Mouse (Mus musculus): ENCODE results near the gene Rbm28.
"Not testable (repeated sequence)": the region's sequence is repeated elsewhere in the genome, so short reads cannot be mapped to it uniquely, and the experiment has no call there.

Gene Rbm28

GRCm38 (mm10) chr6:29193961-29194750 lies 29.4 kb upstream of the Rbm28 start:
- peak; percentile 65 to 78 for DNase-seq

DNA sequence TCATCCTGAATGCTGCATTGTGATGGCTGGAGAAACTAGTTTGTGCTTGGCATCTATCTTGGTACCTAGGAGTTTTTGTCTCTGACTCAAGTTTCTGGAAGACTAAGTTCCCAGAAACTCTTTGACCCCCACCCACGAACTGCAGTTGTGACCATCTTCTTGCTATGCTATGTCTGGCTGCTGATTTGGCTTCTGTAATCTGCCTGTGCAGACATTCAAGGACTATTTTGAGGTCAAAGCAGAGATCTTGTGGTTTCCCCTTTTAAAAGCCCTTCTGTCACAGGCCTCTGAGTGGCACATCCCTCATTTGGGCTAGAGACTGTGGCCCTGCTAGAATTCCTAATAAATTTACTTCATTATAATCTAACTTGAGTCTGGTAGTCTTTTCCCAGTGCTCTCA lies 23.1 kb upstream of the Rbm28 start:
- DNase-seq, result no peak

GRCm38 (mm10) chr6:29179843-29180242 lies 15.0 kb upstream of the Rbm28 start:
- DNase-seq, result no peak

DNA sequence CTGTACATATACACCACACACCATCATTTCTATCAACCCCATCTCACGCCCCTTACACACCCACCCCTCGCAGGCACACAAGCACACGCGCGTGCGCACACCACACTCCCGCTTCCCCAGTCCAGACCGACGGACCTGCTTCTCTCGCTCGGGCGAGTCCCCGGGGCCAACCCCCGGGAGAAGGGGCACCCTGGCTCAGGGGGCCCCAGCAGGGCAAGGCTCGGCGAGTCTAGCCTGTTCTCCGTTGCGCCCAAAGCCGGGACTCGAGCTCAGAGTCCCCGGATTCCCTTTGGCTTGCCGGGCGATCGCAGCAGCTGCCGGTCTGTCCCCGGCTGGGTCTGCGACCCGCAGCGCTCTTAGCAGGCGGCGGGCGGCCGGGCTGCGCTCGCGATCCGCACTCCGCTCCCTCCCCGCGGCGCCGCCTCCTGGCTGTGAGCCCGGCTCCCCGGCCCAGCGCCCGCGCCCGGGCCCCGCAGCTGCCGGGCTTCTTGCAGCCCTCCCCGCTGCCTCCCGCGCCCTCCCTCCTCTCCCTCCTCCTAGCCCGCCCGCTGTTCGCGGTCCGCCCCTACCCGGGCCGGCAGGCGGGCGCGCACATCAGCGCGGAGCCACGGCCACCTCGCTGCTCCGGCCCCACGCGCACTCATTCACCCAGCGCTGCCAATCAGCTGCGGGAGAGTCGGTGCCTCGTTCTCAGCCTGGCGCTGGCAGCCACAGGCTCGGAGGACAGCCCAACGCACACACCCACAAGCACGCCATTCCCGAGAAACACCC lies 14.3 kb upstream of the Rbm28 start, which contains the start of gene Prrt4:
TSS of gene Prrt4 (minus strand) at position 697 of the 771 bp plus-strand sequence.
- peak; percentile 48 to 58 for DNase-seq

DNA sequence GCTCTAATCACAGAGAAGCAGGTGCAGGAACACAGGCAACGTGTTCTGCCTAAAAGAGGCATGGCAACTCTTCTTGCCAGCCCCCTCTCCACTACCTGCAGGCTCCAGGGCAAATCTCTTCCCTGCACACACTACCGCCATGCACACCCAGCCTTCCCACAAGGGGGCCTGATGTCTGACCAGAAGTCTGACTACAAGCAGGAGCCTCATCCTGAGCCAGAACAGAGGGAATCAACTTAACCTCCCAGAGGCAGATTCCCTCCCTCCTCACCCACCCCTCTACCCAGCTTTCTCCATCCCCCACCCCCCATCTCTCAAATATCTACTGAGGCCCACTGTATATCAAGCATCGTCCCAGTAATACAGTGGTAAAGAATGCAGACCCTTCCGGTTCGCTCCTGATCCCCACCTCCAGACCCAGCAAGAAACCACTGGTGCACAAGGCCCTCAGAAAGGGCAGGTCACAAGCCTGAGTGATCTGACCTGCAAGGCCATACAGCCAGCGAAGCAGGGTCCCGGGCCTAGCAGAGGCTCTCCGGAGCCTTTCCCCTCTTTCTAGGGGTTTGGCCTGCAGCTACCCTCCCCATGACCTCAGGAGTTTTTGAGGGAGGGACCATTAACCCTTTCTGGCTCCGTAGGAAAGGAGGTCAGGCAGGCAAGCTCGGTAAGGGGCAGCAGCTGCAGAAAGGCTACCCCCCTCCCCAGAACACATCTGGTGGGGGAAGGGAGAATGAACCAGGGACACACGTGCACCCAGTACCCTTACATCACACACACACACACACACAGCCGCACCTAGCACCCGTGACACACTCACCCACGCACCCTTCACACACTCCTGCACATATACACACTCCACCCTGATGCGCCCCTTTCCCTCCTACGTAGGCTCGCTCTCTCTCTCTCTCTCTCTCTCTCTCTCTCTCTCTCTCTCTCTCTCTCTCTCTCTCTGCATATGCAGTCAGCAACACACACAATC lies 13.4 kb upstream of the Rbm28 start:
- DNase-seq, result no peak

GRCm38 (mm10) chr6:29175113-29175512 lies 10.3 kb upstream of the Rbm28 start:
- no peak for DNase-seq

GRCm38 (mm10) chr6:29174368-29174767 lies 9.6 kb upstream of the Rbm28 start:
- DNase-seq, result no peak

GRCm38 (mm10) chr6:29170952-29171388 lies 6.2 kb upstream of the Rbm28 start:
- peak; percentile 76 to 78 for DNase-seq

DNA sequence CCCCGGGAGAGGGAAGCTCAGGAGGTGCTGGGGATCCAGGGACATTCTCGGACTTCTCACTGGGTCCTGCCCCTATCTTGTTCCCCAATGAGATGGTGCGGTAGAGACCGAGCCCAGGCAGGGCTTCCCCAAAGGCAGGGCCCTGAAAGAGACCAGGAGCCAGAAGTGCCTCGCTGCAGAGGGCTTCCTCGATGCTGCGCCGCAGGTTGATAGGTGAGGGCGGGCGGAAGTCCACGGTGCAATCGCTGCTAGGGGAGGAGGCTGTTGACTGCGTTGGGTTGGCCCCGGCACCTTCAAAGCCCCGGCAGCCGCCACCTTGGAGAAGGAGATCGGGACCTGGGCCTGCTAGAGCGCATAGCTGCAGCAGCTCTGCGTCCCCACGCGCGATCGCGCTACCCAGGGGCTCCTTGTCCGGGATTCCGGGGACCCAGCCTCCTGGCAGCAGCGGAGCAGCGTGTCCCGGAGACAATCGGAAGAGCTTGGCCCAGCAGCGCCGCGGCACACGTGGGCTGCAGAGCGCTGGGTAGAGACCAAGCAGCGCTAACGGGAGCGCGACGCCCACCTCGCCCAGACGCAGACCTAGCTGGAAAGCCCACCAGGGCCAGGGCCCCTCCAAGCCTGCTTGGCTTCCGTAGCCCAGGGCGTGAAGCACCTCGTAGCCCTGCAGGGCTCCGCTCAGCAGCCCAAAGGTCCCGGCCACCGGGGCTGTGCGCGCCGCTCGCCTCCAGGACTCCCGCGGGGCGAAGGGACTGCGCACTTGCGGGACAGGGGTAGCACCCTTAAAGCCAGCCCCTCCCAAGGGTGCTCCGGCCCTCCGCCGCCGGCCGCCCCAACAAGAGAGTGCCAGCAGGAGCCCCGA lies 5.5 kb upstream of the Rbm28 start:
- DNase-seq, result peak in 1 of 2 experiments; percentile 28

DNA sequence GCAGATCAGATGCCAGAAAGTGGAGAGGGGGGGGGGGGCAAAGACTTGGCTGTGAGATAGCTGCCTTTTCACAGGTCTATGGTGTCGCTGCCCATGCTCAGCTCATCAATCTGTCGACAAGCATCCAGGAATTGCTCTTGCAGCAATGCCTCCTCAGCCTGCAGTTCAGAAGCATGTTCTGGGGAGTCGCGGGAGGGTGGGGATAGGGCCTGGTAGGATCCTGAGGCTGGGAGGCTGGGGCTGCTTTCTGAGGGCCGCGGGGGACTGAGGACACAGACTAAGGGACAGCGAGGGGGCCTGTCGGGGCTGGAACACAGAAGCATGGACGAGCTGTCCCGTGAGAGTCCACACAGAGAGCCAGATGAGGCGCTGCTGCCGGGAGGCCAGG lies 4.9 kb upstream of the Rbm28 start:
- DNase-seq, result no peak

- DNase-seq, result no peak
Measured at GRCm38 (mm10) chr6:29168871-29169270, 4.1 kb upstream of the Rbm28 start.

DNA sequence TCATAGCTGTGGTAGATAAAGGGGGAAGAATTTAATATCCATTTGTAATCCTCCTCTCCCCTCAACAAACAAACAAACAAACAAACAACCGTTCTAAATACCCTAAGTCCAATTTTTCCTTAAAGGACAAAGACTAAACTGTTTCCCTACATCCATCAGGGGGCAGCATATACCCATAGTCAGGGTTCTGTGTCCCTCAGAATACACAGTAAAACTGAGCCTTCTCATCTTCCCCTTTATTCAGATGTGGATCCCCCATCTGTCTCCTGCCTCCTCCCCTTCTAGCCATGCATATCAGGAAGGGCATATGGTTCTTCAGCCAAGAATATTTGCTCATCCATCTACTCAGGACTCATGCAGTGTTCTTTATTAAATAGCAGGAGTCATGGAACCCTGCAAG lies 1.4 kb upstream of the Rbm28 start:
- DNase-seq, result peak in 1 of 2 experiments; percentile 46

- DNase-seq, result not testable (repeated sequence)
Measured at GRCm38 (mm10) chr6:29161291-29161690, 3.5 kb downstream of the Rbm28 start.

DNA sequence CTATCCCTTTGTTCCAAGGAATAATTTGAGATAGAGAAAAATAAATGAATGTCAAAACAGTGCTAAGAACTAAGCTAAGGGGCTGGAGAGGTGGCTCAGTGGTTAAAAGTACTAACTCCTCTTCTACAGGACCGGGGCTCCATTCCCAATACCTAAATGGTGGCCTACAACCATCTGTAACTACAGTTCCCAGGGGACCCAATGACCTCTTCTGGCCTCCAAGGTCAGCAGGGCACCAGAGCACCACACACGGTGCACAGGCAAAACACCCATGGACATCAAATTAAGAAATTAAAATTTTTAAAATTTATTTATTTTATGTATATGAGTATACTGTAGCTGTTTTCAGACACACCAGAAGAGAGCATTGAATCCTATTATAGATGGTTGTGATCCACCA lies 4.0 kb downstream of the Rbm28 start:
- no peak for DNase-seq

- no peak for DNase-seq
Measured at GRCm38 (mm10) chr6:29156326-29156725, 8.5 kb downstream of the Rbm28 start.

GRCm38 (mm10) chr6:29150001-29150400 lies 14.8 kb downstream of the Rbm28 start:
- no peak for DNase-seq

- DNase-seq, result no peak
Measured at GRCm38 (mm10) chr6:29147407-29148010, 17.3 kb downstream of the Rbm28 start.

DNA sequence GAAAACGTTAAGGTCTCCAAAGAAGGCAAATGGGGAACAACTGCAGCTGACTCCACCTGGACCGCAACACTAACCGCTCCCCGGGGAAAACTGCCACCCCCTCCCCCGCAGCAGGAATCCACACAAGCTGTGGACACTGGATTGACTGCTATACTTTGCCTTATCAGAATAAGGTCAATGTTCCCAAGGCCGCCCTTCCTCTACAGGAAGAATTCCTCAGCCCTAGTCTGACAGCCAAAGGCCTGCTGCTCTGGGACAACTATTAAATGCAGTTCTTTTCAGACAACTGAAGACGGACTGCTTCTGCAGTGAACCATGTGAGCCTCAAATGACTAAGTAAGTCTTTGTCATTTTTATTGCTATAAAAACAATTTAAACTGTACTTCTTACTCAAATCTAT lies 18.2 kb downstream of the Rbm28 start:
- DNase-seq, result no peak

DNA sequence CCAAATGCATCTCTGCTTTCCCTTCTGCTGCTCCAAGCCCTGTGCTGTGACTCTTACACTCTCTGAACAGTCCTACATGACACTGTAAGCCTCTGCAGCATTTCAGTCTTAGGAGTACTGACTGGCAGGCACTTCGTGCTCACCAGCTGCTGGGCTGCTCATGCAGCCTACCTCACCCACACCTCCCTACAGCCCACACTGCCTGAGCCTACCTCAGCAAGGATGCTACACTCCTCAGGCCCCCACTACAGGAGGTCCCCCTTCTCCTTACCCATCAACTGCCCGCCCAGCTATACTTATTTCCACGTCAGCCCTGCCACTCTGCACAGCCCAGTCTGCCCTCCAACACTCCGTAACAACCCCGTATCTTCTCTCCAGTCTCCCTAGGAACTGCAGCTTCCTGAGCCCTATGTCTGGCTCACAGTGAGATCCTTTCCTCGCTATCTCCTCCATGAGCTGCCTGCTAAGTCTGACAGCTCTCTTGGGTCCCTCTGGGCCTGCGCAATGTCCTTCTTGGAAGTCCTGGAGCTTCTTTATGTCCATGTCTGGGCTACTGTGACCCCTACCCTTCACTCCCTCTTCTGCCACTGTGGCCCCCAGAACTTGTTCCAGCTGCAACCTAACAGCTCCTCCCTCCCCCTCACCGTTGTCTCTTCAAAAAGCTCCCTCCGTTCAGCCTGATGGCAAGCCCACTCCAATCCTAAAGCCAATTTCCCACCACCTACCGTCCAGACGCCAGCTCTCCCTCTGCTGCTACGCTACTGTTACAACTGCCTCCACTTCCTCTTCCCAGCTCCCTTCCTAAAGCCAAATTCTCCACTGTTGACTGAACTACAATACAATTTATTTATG lies 19.1 kb downstream of the Rbm28 start:
- DNase-seq, result no peak

- DNase-seq, result no peak
Measured at GRCm38 (mm10) chr6:29144971-29145370, 19.8 kb downstream of the Rbm28 start.
